Mouse (Mus musculus) heart, adult 8-10 months (tissue): ENCODE results near the gene Itpk1. TPM values are rescaled to one million over a fixed set of nuclear protein-coding genes. Genes with fewer than 3 reads are reported as not detected.

Source experiments
- DNase-seq: peaks from one replicate; pipeline ENCODE4 v3.0.0; 2022; ENCODE audit warnings: low spot score
- total RNA-seq, 4 experiments: library from RNA; stranded (reverse); gene quantifications; 2 replicates each; pipeline ENCODE4 v1.2.4; 2022

Itpk1 gene
- total RNA-seq, 4 experiments from 2014 or later = 6.9 to 8.0 (median 7.6) TPM

GRCm38 (mm10) chr12:102713153-102713865 is 8.6 kb upstream of the Itpk1 start:
- DNase-seq = no peak

- DNase-seq = no peak
Measured at GRCm38 (mm10) chr12:102710851-102711375, 6.2 kb upstream of the Itpk1 start.

GRCm38 (mm10) chr12:102709896-102710295 is 5.2 kb upstream of the Itpk1 start:
- DNase-seq = no peak

- DNase-seq = peak; percentile 28
Measured at GRCm38 (mm10) chr12:102708220-102708619, 3.5 kb upstream of the Itpk1 start.

- DNase-seq = no peak
Measured at GRCm38 (mm10) chr12:102706833-102707463, 2.2 kb upstream of the Itpk1 start.

GRCm38 (mm10) chr12:102705906-102706640 is 1.3 kb upstream of the Itpk1 start:
- DNase-seq = no peak

GRCm38 (mm10) chr12:102705216-102705871 is 614 bp upstream of the Itpk1 start:
- peak; percentile 63 for DNase-seq

- DNase-seq = no peak
Measured at GRCm38 (mm10) chr12:102703921-102704408, 765 bp downstream of the Itpk1 start.

- no peak for DNase-seq
Measured at GRCm38 (mm10) chr12:102703441-102703840, 1.3 kb downstream of the Itpk1 start.

GRCm38 (mm10) chr12:102703111-102703412 is 1.7 kb downstream of the Itpk1 start:
- no peak for DNase-seq

GRCm38 (mm10) chr12:102702356-102703110 is 2.2 kb downstream of the Itpk1 start:
- peak; percentile 81 for DNase-seq

- DNase-seq = no peak
Measured at GRCm38 (mm10) chr12:102701691-102702207, 3.0 kb downstream of the Itpk1 start.

- DNase-seq = no peak
Measured at GRCm38 (mm10) chr12:102700453-102700852, 4.3 kb downstream of the Itpk1 start.

- no peak for DNase-seq
Measured at GRCm38 (mm10) chr12:102699156-102699555, 5.6 kb downstream of the Itpk1 start.

GRCm38 (mm10) chr12:102698089-102698684 is 6.5 kb downstream of the Itpk1 start:
- DNase-seq = no peak

- no peak for DNase-seq
Measured at GRCm38 (mm10) chr12:102697381-102697780, 7.3 kb downstream of the Itpk1 start.

GRCm38 (mm10) chr12:102696635-102697354 is 7.9 kb downstream of the Itpk1 start:
- DNase-seq = no peak

GRCm38 (mm10) chr12:102695369-102696239 is 9.1 kb downstream of the Itpk1 start:
- DNase-seq = no peak

GRCm38 (mm10) chr12:102691761-102692160 is 13.0 kb downstream of the Itpk1 start:
- no peak for DNase-seq
